Mouse (Mus musculus): ENCODE measurements around the gene Aldoc. TPM values are rescaled to one million over a fixed set of nuclear protein-coding genes. Genes with fewer than 3 reads are reported as not detected.

Gene Aldoc
- polyA plus RNA-seq (2021; fragmentation: Nextera tagmentation), result 1,417 and 1,712 TPM in 2 replicates
- long read RNA-seq, experiment 1, transcript Aldoc-201 (9 exons, 2,786 nt), result major isoform, 6,212 of 7,221 reads
- long read RNA-seq, experiment 1, transcript Aldoc-202 (8 exons, 1,700 nt), result minor isoform, 674 of 7,221 reads
- long read RNA-seq, experiment 1, partial matches to known transcripts, result 160 of 7,221 reads
- long read RNA-seq, experiment 1, other reads (novel, unspliced or antisense), result 175 of 7,221 reads
- long read RNA-seq, experiment 2, transcript Aldoc-201 (9 exons, 2,786 nt), result major isoform, 1,669 of 2,230 reads
- long read RNA-seq, experiment 2, transcript Aldoc-202 (8 exons, 1,700 nt), result minor isoform, 217 of 2,230 reads
- long read RNA-seq, experiment 2, partial matches to known transcripts, result 182 of 2,230 reads
- long read RNA-seq, experiment 2, other reads (novel, unspliced or antisense), result 162 of 2,230 reads

GRCm38 (mm10) chr11:78322860-78323259 lies at the start of gene Aldoc:
Gene Aldoc, plus strand, starts transcription at chr11:78322968.

GRCm38 (mm10) chr11:78290654-78291053 lies 32.1 kb upstream of the Aldoc start, which contains the start of gene BC030499:
Gene BC030499, plus strand, starts transcription at chr11:78290841.

GRCm38 (mm10) chr11:78301357-78302084 lies 21.2 kb upstream of the Aldoc start, which contains the start of gene Spag5:
Gene Spag5, plus strand, starts transcription at chr11:78301529.

GRCm38 (mm10) chr11:78327634-78328511 lies 5.1 kb downstream of the Aldoc start, which contains the start of gene Pigs:
Gene Pigs, plus strand, starts transcription at chr11:78328415.

GRCm38 (mm10) chr11:78343381-78344327 lies 20.9 kb downstream of the Aldoc start, which contains the start of gene Unc119:
Gene Unc119, plus strand, starts transcription at chr11:78343482.

Other genes starting within 250 kb of the Aldoc start
- 11.0 and 13.0 TPM in 2 replicates for gene Eral1, start 242.6 kb upstream of the Aldoc start, polyA plus RNA-seq (2021; fragmentation: Nextera tagmentation)
- 8.8 and 12.2 TPM in 2 replicates for gene Fam222b, start 228.3 kb upstream of the Aldoc start, polyA plus RNA-seq (2021; fragmentation: Nextera tagmentation)
- 3.4 and 8.9 TPM in 2 replicates for gene Traf4, start 157.4 kb upstream of the Aldoc start, polyA plus RNA-seq (2021; fragmentation: Nextera tagmentation)
- 1.9 TPM in 2 replicates for gene Nek8, start 146.3 kb upstream of the Aldoc start, polyA plus RNA-seq (2021; fragmentation: Nextera tagmentation)
- 38.5 and 43.5 TPM in 2 replicates for gene Tlcd1, start 146.3 kb upstream of the Aldoc start, polyA plus RNA-seq (2021; fragmentation: Nextera tagmentation)
- 870 and 1,461 TPM in 2 replicates for gene Rpl23a, start 139.4 kb upstream of the Aldoc start, polyA plus RNA-seq (2021; fragmentation: Nextera tagmentation)
- gene Rab34, start 134.5 kb upstream of the Aldoc start, polyA plus RNA-seq (2021; fragmentation: Nextera tagmentation), result 14.8 and 17.6 TPM in 2 replicates
- gene Proca1, start 129.6 kb upstream of the Aldoc start, polyA plus RNA-seq (2021; fragmentation: Nextera tagmentation), result 5.5 and 6.3 TPM in 2 replicates
- 129 and 164 TPM in 2 replicates for gene Sdf2, start 77.2 kb upstream of the Aldoc start, polyA plus RNA-seq (2021; fragmentation: Nextera tagmentation)
- 11.8 and 13.1 TPM in 2 replicates for gene Supt6, start 77.0 kb upstream of the Aldoc start, polyA plus RNA-seq (2021; fragmentation: Nextera tagmentation)
- gene 2610507B11Rik, start 61.2 kb upstream of the Aldoc start, polyA plus RNA-seq (2021; fragmentation: Nextera tagmentation), result 46.6 and 50.5 TPM in 2 replicates
- 2.7 and 2.8 TPM in 2 replicates for gene BC030499, start 32.1 kb upstream of the Aldoc start, polyA plus RNA-seq (2021; fragmentation: Nextera tagmentation)
- 1.7 TPM in 2 replicates for gene Spag5, start 21.4 kb upstream of the Aldoc start, polyA plus RNA-seq (2021; fragmentation: Nextera tagmentation)
- 53.9 and 59.8 TPM in 2 replicates for gene Pigs, start 5.4 kb downstream of the Aldoc start, polyA plus RNA-seq (2021; fragmentation: Nextera tagmentation)
- 7.4 and 56.0 TPM in 2 replicates for gene Unc119, start 20.5 kb downstream of the Aldoc start, polyA plus RNA-seq (2021; fragmentation: Nextera tagmentation)
- gene Foxn1, start 63.6 kb downstream of the Aldoc start, polyA plus RNA-seq (2021; fragmentation: Nextera tagmentation), result not detected in 2 replicates
- gene Slc13a2, start 99.2 kb downstream of the Aldoc start, polyA plus RNA-seq (2021; fragmentation: Nextera tagmentation), result not detected in 2 replicates
- gene Slc46a1, start 142.7 kb downstream of the Aldoc start, polyA plus RNA-seq (2021; fragmentation: Nextera tagmentation), result 12.3 and 16.4 TPM in 2 replicates
- gene Sarm1, start 174.8 kb downstream of the Aldoc start, polyA plus RNA-seq (2021; fragmentation: Nextera tagmentation), result 16.2 and 17.2 TPM in 2 replicates
- gene Vtn, start 176.1 kb downstream of the Aldoc start, polyA plus RNA-seq (2021; fragmentation: Nextera tagmentation), result 50.1 and 59.0 TPM in 2 replicates
- 1.9 and 2.2 TPM in 2 replicates for gene Sebox, start 180.5 kb downstream of the Aldoc start, polyA plus RNA-seq (2021; fragmentation: Nextera tagmentation)
- 61.9 and 65.7 TPM in 2 replicates for gene Tmem199, start 189.2 kb downstream of the Aldoc start, polyA plus RNA-seq (2021; fragmentation: Nextera tagmentation)
- 155 and 159 TPM in 2 replicates for gene Poldip2, start 189.2 kb downstream of the Aldoc start, polyA plus RNA-seq (2021; fragmentation: Nextera tagmentation)
- 16.2 and 24.4 TPM in 2 replicates for gene Tnfaip1, start 213.4 kb downstream of the Aldoc start, polyA plus RNA-seq (2021; fragmentation: Nextera tagmentation)
- gene Ift20, start 213.4 kb downstream of the Aldoc start, polyA plus RNA-seq (2021; fragmentation: Nextera tagmentation), result 185 and 201 TPM in 2 replicates
- gene Tmem97, start 227.8 kb downstream of the Aldoc start, polyA plus RNA-seq (2021; fragmentation: Nextera tagmentation), result 40.5 and 42.6 TPM in 2 replicates

Measured in left cerebral cortex, adult 6 months (tissue).